Mouse (Mus musculus) embryonic fibroblast, embryonic 13.5 days (primary cell): ENCODE measurements around the gene Polr3b.

Experiments used
- CTCF ChIP-seq: IDR thresholded peaks from 2 replicates; pipeline ENCODE4 v1.5.1; 2011; ENCODE audit warnings: mild to moderate bottlenecking, control low read depth, low read length, moderate library complexity, borderline replicate concordance; ENCODE audit not compliant: insufficient read depth
- POLR2A ChIP-seq: IDR thresholded peaks from 2 replicates; pipeline ENCODE4 v1.6.1; 2011; ENCODE audit warnings: low read depth, mild to moderate bottlenecking, control low read depth, low read length, moderate library complexity

DNA sequence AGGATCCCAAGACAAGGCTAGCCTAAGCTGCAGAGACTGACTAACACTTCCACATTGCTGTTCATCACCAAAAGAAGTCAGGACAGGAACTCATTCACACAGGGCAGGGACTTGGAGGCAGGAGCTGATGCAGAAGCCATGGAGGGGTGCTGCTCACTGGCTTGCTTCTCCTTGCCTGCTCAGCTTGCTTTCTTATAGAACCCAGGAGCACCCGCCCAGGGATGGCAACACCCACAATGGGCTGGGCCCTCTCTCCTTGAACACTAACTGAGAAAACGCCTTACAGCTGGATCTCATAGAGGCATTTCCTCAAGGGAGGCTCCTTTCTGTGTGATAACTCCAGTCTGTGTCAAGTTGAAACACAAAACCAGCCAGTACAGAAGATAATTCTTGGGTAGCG is 7.0 kb upstream of the Polr3b start:
- no peak for TF ChIP-seq POLR2A
- no peak for TF ChIP-seq CTCF
